Mouse (Mus musculus): ENCODE measurements around the gene Fads6.

Fads6 gene

DNA sequence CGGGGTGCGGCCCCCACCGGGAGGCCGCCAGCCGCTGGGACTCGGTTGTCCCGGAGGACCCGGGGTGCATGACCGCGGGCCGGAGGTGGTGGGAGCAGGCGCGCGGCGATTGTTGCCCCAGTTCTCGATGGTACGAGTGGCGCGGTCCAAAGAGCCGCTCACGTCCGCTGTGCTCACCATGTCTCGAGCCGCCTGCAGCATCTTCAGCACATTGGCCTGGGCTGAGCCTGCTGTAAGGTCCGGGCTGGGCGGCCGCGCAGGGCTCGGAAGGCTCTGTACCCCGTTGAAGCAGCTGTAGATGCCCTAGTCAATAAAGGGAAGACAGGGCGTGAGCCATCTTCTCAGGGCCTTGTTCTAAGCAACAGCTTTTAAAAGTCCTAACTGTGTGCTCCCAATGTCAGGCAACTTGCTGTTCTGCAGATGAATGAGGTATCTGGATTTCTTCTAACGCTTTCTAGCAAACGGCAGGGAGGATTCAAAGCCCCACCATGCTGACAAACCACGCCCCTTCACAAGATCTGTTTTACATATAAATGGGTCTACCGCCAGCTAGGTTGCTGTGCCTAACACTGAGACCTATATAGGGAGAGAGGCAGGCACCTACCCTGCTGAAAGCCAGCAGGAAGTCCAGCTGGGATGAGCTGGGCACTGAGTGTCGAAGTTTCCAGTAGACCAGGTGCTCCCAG lies 46.9 kb downstream of the Fads6 start:
- DNase-seq (ENCODE audit: low spot score) = no peak

DNA sequence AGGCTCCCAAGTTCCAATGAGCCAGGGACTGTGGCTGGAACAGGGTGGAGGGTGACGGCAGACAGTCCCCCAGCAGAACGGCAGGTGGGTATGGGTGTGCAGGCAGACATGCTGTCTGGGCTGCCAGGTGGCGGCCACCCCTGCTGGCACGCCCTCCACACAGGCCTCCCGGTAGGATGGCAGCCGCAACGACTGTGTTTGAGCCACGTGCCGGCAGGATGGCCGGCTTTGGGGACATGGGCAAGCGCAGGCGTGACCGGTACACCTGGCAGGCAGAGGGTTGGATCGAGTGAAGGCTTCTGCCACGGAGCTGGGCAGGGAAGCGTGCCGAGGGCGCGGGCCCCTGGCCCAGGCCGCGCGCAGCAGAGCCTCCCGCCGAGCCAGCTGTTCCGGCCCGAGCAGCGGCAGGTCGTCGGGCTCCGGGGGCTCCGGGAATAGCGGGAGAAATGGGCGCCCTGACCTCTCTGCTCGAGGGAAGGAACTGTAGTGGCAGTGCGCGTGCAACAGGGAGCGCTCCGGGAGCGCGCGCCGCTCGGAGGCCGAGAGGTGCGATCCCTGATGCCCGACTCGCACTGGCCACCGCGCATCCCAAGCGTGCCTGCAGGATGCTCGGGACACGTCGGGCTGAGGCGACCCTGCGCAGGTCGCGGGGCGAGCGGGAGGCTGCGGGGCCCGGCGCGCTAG lies 47.6 kb downstream of the Fads6 start:
- DNase-seq (ENCODE audit: low spot score) = peak; percentile 70

DNA sequence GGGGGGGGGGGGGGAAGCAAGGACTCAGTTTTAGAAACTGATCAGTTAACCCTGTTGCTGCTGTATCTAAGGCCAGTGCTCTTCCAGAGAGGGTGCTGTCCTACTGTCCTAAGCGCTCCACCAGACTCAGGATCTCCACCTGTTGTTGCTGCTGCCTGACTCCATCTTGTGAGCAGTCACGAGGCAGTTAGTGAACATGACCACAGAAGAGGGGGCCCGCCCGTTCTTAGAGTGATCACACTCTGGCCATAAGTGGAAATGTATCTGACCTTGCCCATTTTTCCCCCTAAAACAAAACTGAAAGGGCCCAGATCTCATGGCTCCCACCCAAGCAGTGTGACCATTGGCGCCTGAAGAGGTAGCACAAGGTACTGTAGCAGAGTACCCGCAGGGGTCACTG lies 49.5 kb downstream of the Fads6 start:
- no peak for DNase-seq (ENCODE audit: low spot score)

DNA sequence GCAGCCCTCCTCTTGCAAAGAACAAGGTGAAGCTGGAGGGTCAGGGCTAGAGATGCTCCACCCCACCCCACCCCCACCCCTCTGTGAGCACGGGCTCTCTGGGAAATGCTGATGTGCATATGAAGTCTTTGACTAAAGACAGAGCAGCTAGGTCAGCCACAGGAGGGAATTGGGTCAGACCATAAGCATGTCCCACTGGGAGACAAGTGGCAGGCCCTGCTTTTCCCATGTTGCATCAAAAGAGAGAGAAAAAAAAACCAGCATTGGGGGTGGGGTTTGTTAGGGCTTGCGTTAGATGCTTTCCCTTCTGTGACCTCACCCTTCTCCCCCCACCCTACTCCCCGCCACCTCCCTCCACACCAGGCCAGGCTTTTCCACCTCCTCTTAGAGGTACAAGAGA lies 50.2 kb downstream of the Fads6 start:
- DNase-seq (ENCODE audit: low spot score) = no peak

DNA sequence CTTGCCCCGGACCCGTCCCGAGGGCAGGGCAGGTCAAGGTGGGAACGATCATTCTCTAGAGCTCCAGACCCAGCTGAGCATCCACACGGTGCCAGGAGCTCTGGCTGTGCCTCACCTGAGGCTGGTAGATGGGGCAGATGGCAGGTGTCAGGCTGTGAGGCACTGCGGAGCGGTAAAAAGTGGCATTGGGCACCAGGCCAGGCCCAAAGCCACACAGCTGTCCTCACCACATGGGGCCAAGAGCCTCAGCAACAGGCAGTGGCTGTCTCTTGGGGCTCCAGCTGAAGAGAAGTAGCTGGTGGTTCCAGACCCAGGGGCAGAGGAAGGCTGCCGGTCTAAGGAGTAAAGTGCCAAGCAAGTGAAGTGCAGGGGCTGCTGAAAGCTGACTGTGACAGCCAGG lies 51.1 kb downstream of the Fads6 start:
- no peak for DNase-seq (ENCODE audit: low spot score)

DNA sequence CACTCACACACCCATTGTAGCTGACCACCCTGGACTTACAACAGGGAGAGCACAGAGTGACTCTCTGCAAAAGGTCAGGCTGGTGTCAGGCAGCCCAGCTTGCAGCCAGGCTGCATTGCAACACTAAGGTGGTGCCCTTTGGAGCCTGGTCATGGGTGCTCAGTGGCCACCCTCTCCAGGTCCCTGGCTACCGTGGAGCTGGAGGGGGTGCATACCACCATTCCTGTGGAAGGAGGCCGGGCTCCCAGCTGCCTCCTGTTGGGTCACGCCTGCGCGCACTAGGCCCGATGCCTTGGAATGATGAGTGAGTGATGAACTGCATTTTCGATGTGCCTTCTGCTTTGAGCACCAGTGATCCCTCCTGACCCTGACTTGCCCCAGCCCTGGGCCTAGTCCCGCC lies 52.6 kb downstream of the Fads6 start:
- DNase-seq (ENCODE audit: low spot score) = no peak

DNA sequence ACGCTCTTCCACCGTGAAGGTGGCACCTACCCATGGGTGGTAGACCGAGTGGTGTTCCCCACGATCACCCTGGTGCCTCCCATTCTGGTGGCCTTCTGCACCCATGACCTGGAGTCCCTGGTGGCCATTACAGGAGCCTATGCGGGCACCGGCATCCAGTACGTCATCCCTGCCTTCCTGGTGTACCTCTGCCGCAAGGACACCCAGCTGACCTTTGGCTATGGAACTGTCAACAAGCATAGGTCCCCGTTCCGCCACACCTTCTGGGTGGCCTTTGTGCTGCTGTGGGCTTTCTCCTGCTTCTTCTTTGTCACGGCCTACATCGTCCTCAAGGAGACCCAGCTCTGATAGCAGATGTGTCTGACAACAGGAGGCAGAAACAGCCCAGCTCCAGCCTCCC lies 53.7 kb downstream of the Fads6 start:
- DNase-seq (ENCODE audit: low spot score) = no peak

DNA sequence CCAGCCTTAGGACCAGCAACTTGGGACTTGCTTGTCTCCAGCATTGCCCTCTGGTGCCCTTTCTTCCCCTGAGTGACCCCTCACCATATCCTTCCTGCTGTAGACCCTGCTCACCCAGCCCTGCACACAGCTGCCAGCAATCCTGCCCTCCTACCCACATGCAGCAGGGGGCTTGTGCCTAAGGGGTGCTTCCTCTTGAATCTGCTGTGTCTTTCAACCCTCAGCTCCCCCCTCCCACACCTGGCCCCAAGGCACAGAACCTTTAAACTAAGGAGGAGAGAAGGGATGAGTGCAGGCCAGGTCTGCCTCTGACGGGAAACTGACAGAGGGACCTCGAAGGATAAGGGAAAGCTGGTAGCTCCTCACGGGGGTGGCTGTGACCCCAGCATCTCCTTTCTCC lies 54.7 kb downstream of the Fads6 start:
- DNase-seq (ENCODE audit: low spot score) = no peak

DNA sequence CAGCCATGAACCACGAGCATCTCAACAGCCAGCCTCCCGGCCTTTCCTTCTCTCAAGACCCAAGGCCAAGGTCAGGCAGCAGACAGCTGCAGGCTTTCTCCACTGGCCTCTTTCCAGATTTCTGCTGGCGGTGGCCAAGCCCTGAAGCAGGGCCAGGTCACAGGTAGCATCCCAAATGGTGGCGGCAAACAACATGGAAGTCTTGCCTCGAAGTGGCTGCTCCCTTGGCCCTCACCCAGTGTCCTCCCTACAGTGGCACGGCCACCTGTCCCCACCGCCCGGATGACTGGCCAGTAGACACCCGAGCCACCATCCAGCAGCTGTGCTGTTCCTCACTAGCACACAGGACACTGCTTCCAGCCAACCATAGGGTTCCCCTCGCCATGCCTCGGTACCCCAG lies 56.1 kb downstream of the Fads6 start:
- DNase-seq (ENCODE audit: low spot score) = no peak

DNA sequence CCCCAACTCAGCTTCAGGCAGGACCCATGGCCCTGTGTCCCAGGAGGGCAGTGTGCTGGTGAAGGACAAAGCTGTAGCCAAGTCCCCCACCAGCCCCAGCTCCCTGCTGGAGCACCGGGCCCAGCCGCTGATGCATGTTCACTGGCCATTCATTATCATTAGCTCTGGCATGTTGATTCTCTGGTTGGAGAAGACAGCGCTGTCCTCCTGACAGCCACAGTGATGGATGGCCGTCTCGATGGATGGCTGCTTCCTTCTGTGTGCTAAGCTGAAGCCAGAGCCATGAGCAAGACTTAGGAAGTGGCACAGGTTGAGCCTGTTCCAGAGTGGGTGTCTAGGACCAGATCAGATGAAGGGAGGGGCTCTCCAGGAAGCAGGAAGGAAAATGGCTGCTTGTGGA lies 60.9 kb downstream of the Fads6 start:
- peak; percentile 80 for DNase-seq (ENCODE audit: low spot score)

DNA sequence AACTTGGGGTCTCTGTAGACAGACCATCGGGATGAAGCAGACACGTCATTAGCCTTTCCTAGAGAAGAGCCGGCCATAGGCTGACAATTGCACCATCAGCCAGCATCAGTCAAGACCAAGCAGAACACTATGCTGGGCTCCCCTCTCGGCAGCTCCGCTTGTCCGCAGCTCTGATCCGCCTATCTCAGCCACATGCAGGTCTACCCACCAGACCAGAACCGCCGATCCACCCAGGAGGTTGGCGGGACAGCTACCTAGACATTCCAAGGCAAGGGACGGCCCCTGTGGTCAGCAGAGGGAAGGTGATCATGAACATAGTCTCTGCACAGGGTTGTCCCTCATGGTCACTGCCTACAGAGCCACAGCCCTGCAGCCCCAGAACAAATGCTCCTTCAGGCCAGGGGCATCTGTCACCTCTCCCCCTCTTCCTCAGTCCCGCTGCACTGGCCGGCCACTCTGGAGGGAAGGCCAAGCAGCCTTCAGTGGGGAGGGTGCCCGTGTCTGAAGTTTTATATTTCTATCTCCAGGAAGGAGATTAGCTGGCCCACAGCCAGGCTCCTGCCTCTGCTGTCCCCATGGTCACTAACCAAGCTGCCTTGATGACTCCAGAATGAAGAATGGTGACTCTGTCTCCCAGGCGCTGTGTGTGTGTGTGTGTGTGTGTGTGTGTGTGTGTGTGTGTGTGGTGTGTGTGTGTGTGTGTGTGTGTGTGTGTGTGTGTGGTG lies 63.0 kb downstream of the Fads6 start:
- DNase-seq (ENCODE audit: low spot score) = no peak

DNA sequence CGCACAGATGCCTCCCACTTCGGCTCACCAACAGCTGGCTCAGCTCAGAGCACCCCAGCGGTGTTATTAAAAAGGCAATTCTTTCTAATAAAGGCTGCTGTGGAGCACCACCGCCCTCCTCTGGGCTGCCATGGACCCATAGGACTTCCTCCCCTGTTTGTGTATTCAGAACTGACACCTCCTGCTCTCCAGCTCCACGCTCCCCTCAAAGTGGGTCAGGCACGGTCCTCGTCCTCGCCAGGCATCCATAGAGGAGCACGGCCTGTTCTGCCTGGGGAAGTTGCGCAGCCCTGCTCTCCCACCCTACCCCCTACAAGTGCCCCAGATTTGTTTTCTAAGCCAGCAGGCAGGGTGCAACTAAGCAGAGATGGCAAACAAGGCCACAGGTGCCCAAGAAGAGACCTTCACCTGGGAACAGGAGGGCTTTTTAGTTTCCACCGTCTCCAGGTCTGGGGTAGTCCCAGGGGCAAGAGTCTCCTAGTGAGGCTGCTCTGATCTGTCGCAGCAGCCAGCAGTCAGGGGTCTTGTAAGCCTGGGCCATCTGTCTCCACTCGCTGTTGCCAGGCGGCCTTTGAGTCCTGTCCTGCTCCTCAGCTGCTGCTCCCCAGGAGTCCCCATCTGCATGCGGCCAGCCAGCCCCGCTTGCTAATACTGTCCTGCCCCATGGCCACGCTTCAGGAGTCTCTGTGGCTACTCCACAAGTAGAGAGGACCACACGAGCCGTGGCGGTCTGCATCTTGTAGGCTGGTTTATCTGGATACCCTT lies 63.8 kb downstream of the Fads6 start:
- DNase-seq (ENCODE audit: low spot score) = no peak

DNA sequence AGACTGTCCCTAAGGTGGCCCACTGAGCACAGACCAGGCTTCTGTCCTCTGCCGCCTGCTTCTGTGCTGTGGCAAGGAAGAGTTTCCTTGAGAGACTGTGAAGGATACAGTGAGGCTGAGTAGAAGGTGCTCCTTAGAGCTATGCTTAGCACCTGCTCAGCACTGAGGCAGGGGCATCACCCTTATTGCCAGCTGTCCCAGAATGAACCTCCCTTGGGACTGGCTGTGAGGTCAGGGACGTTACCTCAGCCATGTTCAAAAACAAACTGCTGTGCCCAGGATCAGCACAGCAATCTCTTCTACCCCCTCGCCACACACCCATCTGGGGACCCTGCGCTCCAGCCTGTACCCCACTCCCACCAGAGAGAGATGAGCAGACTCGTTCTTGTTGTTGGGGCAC lies 64.6 kb downstream of the Fads6 start:
- no peak for DNase-seq (ENCODE audit: low spot score)

DNA sequence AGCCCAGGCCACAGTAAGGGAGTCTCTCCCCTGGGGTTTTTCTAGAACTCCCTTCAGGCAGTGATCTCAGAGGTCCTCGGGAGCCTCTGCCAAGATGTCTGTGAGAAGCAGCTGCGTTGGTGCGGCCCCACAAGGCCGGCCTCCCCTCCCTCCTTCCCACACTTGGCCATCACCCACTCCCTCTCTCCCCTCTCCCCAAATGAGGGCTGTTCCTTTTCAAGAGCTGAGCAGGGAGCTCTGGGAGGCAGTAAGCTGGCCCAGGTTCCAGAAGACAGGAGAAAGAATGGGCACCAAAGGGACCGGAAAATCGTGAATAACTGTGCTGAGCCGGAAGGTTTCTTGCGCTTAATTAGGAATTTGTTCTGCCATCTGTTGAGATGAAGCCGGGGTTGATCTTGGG lies 65.5 kb downstream of the Fads6 start:
- DNase-seq (ENCODE audit: low spot score) = no peak

DNA sequence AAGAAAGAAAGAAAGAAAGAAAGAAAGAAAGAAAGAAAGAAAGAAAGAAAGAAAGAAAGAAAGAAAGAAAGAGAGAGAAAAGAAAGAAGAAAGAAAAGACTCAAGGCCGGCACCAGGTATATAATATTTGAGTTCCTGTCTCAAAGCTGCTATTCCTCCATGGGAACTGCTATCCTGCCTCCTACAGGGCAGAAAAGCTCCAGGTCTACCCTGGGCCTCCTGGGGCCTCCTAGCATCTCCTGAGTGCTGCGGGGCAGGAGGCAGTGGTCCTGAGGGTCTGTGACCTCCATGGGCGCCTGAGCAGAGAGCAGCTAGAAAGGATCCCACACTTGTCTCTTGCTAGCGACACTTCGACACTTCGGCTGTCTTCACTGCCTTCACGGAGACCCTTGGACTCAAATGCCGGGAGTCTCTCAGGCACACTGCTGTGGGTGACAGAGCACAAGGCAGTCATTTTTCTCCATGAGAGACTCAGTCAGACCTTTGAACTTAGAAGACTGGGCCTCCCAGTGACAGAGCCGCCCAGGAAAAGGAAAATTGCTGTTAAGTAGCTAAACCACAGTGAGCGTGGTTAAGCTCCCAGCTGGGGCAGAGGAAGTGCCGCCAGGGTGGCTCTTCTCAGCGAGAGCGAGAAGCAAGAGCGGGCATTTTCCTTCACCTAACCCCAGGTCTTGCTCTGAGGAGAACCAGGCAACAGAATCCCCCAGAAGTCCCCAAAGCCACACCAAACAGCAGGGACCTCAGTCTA lies 66.1 kb downstream of the Fads6 start:
- DNase-seq (ENCODE audit: low spot score) = no peak

All from embryo, embryonic 10 days (tissue).